Mouse (Mus musculus) heart, postnatal 0 days (tissue): Measurements from ENCODE around the gene Pcgf1. TPM values are rescaled to one million over a fixed set of nuclear protein-coding genes. Genes with fewer than 3 reads are reported as not detected.
A peak's percentile ranks its signal among the peaks of the same experiment; 100 is the strongest.

Source experiments
- ATAC-seq: fragments of 200-750 bp; cut with Nextera tagmentation; 2 replicates; pipeline ENCODE4 v1.8.0; 2017; ENCODE audit warnings: low read depth, moderate number of reproducible peaks, moderate library complexity; ENCODE audit not compliant: insufficient read depth
- DNase-seq: peaks from one replicate; pipeline ENCODE4 v3.0.0-alpha.2; 2016; ENCODE audit warnings: low spot score
- H3K27ac ChIP-seq: fragments of 300-500 bp; sonication (generic); 2 replicates; pipeline ENCODE4 v1.5.1; 2014; ENCODE audit warnings: low read depth, mild to moderate bottlenecking
- H3K27me3 ChIP-seq: fragments of 300-500 bp; sonication (generic); 2 replicates; pipeline ENCODE4 v1.6.1; 2014; ENCODE audit warnings: low read length, mixed read lengths; ENCODE audit not compliant: control insufficient read depth, insufficient read depth
- H3K36me3 ChIP-seq: fragments of 300-500 bp; sonication (generic); replicated peaks from 2 replicates; pipeline ENCODE4 v1.6.1; 2014; ENCODE audit warnings: low read length, mixed read lengths; ENCODE audit not compliant: control insufficient read depth, insufficient read depth
- H3K4me1 ChIP-seq: fragments of 300-500 bp; sonication (generic); 2 replicates; pipeline ENCODE4 v1.6.1; 2014; ENCODE audit warnings: antibody characterized with exemption; ENCODE audit not compliant: control insufficient read depth, insufficient read depth
- H3K4me2 ChIP-seq: fragments of 300-500 bp; sonication (generic); 2 replicates; pipeline ENCODE4 v1.6.1; 2014; ENCODE audit warnings: low read depth, mild to moderate bottlenecking, low read length, moderate library complexity
- H3K4me3 ChIP-seq: fragments of 300-500 bp; sonication (generic); 2 replicates; pipeline ENCODE4 v1.5.1; 2014; ENCODE audit warnings: low read depth, low read length
- H3K9ac ChIP-seq: fragments of 300-500 bp; sonication (generic); replicated peaks from 2 replicates; pipeline ENCODE4 v1.6.1; 2014; ENCODE audit warnings: low read depth, low read length, mixed read lengths
- H3K9me3 ChIP-seq: fragments of 300-500 bp; sonication (generic); replicated peaks from 2 replicates; pipeline ENCODE4 v1.6.1; 2016; ENCODE audit warnings: low read length; ENCODE audit not compliant: control insufficient read depth
- CTCF ChIP-seq: IDR thresholded peaks from 2 replicates; pipeline ENCODE4 v1.5.1; 2016; ENCODE audit warnings: antibody characterized with exemption, control low read depth, low read depth
- EP300 ChIP-seq: IDR thresholded peaks from 2 replicates; pipeline ENCODE4 v1.6.1; 2016; ENCODE audit warnings: antibody characterized with exemption, low read depth
- WGBS: fragments of 180-500 bp; shearing (Covaris S2); extraction: QIAGEN DNeasy Blood & Tissue Kit; methylation state at CpG from one replicate; pipeline ENCODE4 v1.1.7; 2014; 5-methylcytosine and 5-hydroxymethylcytosine counted together
- polyA plus RNA-seq: library from polyadenylated mRNA; unstranded; fragments of >200 nt; fragmentation: Nextera tagmentation; extraction: Ambion mirVana; gene quantifications from 2 replicates; pipeline ENCODE4 v1.2.1, GENCODE M21; 2015
- total RNA-seq: library from RNA; depleted of rRNA; stranded (reverse); fragments of >200 nt; gene quantifications from 2 replicates; pipeline ENCODE4 v1.2.3, GENCODE M21; 2014; ENCODE audit warnings: low replicate concordance

Gene Pcgf1
- total and polyA plus RNA-seq, 2 experiments from 2014 or later: 12.1 to 13.2 TPM

DNA sequence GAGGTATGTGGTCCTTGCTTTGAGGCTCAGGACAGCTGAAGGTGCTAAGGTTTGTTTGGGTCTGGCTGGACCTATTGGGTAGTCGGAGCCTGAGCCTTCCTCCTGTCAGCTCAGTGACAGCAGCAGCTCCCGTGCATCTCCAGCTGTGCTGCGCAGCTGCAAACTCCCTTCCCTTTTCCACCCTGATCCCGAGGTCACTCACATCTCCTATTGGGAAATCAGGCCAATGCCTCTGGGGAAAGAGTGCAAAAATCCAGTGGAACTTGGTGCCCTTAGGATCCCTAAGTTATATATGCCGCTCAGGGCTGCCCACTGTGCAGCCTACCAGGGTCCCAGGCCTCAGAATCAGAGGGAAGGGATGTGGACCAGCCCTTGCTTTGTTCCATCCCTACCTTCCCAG lies 5.8 kb downstream of the Pcgf1 start:
- H3K4me2 ChIP-seq: no peak overlapping the region
- H3K9me3 ChIP-seq: no peaks in the 10 kb centered on the region
- DNase-seq: no peak
- 0 out of 2 replicates have a peak, but pooled peaks cover 20% of the 10 kb centered on the region for H3K4me1 ChIP-seq
- peaks cover 62% of the 10 kb centered on the region for H3K27me3 ChIP-seq
- H3K4me3 ChIP-seq: no peak overlapping the region
- no peak overlapping the region for H3K9ac ChIP-seq
- no peak overlapping the region for H3K27ac ChIP-seq
- WGBS: 20% methylated on average over 5 of the region's 5 CpGs
- H3K36me3 ChIP-seq: peaks cover 28% of the 10 kb centered on the region; the same call in 1 of the 2 replicates
- TF ChIP-seq EP300: no peak
- TF ChIP-seq CTCF: no peak
- ATAC-seq: no peak

DNA sequence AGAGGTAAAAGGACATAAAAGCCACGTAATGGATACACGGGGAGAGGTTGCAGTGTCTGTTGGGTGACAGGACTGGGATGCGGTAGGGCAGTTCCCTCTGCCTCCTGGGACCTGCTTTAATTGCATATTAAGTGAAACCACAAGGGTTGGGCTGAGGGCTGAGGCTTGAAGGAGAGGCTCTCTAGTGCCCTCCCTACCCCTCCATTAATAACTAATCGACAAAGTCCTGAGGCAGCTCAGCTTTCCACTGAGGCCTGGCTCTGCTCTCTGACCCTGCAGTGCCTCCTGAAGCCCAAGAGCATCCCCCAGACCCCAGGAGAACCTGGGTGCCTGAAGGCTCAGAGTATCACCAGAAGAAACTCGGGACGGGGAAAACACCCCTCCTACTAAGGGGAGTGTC lies 6.8 kb downstream of the Pcgf1 start:
- no peak overlapping the region for H3K4me3 ChIP-seq
- H3K36me3 ChIP-seq: peaks cover 28% of the 10 kb centered on the region; the same call in 1 of the 2 replicates
- WGBS: 17% methylated on average over 6 of the region's 6 CpGs
- H3K27me3 ChIP-seq: peaks cover 68% of the 10 kb centered on the region
- ATAC-seq (no peak), DNase-seq (no peak)
- no peak overlapping the region for H3K27ac ChIP-seq
- no peak overlapping the region for H3K9ac ChIP-seq
- 0 out of 2 replicates have a peak, but pooled peaks cover 15% of the 10 kb centered on the region for H3K4me1 ChIP-seq
- no peak for TF ChIP-seq CTCF
- TF ChIP-seq EP300: no peak
- H3K4me2 ChIP-seq: no peak overlapping the region
- no peaks in the 10 kb centered on the region for H3K9me3 ChIP-seq

DNA sequence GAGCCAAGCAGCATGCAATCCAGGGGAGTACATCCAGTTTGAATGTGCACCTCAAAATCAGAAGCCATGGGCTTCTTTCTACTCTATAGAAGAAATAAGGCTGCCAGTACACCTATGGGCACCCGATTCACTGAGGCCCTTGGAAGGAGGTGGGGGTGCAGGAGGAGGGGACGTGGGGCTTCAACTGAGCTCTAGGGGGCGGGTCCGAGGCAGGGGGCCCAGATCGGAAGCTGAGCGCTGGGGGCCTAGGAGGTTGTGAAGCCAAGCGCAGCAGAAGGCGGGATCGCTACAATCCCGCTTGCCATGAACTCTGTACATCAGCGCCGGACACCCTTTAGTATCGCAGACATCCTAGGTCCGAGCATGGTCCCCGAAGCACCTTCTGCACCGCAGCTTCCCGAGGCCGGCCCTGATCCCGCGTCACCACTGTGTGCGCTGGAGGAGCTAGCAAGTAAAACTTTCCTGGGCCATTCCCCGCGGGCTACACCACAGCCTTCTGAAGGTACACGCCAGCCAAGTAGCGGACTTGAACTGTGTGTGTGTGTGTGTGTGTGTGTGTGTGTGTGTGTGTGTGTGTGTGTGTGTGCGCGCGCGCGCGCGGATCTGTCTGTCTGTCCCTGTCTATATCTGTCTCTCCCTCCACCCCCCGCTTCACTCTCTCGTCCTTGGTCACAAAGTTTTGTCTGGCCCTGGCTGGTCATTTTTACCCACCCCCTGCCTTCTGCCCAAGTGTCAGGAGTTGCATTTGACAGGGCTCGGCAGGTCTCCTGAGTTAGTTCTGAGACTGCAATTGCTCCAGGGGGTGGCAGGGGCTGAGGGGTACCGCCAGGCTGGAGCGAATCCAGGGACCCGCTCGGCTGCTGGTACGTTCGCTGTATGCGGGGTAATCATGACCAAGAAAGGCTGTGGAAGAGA lies 8.7 kb downstream of the Pcgf1 start, which contains the start of gene Lbx2:
TSS of gene Lbx2 (plus strand) at position 247 of the 915 bp plus-strand sequence.
- Histone ChIP-seq H3K36me3 (0 out of 2 replicates have a peak, but pooled peaks cover 12% of the 10 kb centered on the region), H3K4me1 (0 out of 2 replicates have a peak, but pooled peaks cover 15% of the 10 kb centered on the region), H3K9me3 (no peaks in the 10 kb centered on the region), H3K4me2 (peak within 1 kb of the TSS; percentile 56), H3K9ac (no peak within 1 kb of the TSS), H3K27me3 (peaks cover 72% of the 10 kb centered on the region), H3K4me3 (peak within 1 kb of the TSS; percentile 39), H3K27ac (no peak within 1 kb of the TSS)
- no peak for ATAC-seq
- no peak for DNase-seq
- WGBS: 5% methylated on average over 42 of the region's 42 CpGs
- TF ChIP-seq EP300 (no peak), CTCF (no peak)

DNA sequence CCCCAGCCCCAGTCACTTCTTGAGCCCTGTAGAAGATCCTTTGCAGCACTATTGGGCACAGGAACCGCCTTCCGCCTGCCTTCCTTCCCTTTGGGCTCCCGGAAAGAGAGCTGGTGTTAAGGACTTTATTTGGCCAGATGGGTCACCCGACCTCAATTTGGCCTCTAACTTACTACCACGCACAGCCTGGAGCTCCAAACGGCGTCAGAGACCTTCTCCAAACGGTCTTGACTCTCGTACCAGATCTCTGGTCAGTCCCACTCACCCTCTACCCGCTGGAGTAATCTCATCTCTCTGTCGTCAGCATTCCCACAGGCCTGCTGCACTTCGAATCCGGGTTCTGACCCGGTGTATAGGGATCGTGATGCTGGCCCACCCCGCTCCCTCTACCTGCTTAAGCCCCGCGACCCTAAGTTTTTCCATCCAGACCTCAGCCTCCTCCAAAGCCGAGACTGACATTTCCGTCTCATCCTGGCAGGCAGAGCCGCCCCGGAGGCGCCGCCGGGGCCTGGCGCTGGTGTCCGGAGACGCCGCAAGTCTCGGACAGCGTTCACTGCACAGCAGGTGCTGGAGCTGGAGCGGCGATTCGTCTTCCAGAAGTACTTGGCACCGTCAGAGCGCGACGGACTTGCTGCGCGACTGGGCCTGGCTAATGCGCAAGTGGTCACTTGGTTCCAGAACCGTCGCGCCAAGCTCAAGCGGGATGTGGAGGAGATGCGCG lies 9.7 kb downstream of the Pcgf1 start:
- Histone ChIP-seq H3K36me3 (0 out of 2 replicates have a peak, but pooled peaks cover 4% of the 10 kb centered on the region), H3K4me3 (peak overlapping the region; percentile 39), H3K27me3 (peaks cover 71% of the 10 kb centered on the region), H3K27ac (no peak overlapping the region), H3K4me1 (0 out of 2 replicates have a peak, but pooled peaks cover 15% of the 10 kb centered on the region), H3K4me2 (peak overlapping the region; percentile 56), H3K9ac (peak overlapping the region; percentile 40; the same call in 1 of the 2 replicates), H3K9me3 (no peaks in the 10 kb centered on the region)
- WGBS: 3% methylated on average over 47 of the region's 47 CpGs
- ATAC-seq (no peak), DNase-seq (no peak)
- TF ChIP-seq EP300 (no peak), CTCF (no peak)

DNA sequence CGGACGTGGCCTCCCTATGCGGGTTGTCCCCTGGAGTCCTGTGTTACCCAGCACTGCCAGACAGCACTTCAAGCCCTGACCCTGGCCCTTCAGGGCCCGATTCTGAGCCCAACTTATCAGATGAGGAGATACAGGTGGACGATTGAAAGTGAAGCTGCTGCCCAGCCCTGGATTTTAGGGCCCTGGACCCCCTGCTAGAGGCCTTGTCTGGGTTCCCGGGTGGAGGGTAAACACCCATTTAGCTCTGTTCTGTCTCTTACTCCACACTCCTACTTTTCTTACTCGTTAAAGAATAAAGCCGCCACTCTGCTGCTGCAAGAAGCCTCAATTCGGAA lies 10.2 kb downstream of the Pcgf1 start:
- Histone ChIP-seq H3K9ac (peak overlapping the region; percentile 40; the same call in 1 of the 2 replicates), H3K27me3 (peaks cover 66% of the 10 kb centered on the region)
- TF ChIP-seq CTCF: no peak
- TF ChIP-seq EP300: no peak

More for the DNA sequence above, 10.2 kb downstream of the Pcgf1 start:
- H3K9me3 ChIP-seq: no peaks in the 10 kb centered on the region
- H3K4me2 ChIP-seq: peak overlapping the region; percentile 56
- peak overlapping the region; percentile 39 for H3K4me3 ChIP-seq
- no peaks in the 10 kb centered on the region for H3K36me3 ChIP-seq
- H3K27ac ChIP-seq: no peak overlapping the region
- no peak for DNase-seq
- H3K4me1 ChIP-seq: 0 out of 2 replicates have a peak, but pooled peaks cover 15% of the 10 kb centered on the region
- no peak for ATAC-seq
- 19% methylated on average over 9 of the region's 9 CpGs for WGBS
